Mouse (Mus musculus) lung, embryonic 15.5 days (tissue): ENCODE data around the gene Nts. TPM values are rescaled to one million over a fixed set of nuclear protein-coding genes. Genes with fewer than 3 reads are reported as not detected.

Experiments
- ATAC-seq: fragments of 200-750 bp; cut with Nextera tagmentation; 2 replicates; pipeline ENCODE4 v1.8.0; 2017; ENCODE audit warnings: moderate number of reproducible peaks, borderline replicate concordance; ENCODE audit not compliant: low FRiP score, low TSS enrichment; ENCODE audit errors: extremely low read depth
- H3K27ac ChIP-seq: fragments of 300-500 bp; sonication (generic); 2 replicates; pipeline ENCODE4 v1.5.1; 2015; ENCODE audit warnings: moderate library complexity, mild to moderate bottlenecking, inconsistent platforms
- H3K27me3 ChIP-seq: fragments of 300-500 bp; sonication (generic); 2 replicates; pipeline ENCODE4 v1.6.1; 2015; ENCODE audit warnings: inconsistent platforms
- H3K36me3 ChIP-seq: fragments of 300-500 bp; sonication (generic); 2 replicates; pipeline ENCODE4 v1.6.1; 2015; ENCODE audit warnings: inconsistent platforms
- H3K4me1 ChIP-seq: fragments of 300-500 bp; sonication (generic); 2 replicates; pipeline ENCODE4 v1.6.1; 2015; ENCODE audit warnings: inconsistent platforms
- H3K4me2 ChIP-seq: fragments of 300-500 bp; sonication (generic); 2 replicates; pipeline ENCODE4 v1.6.1; 2015; ENCODE audit warnings: inconsistent platforms, mild to moderate bottlenecking, moderate library complexity
- H3K4me3 ChIP-seq: fragments of 300-500 bp; sonication (generic); 2 replicates; pipeline ENCODE4 v1.5.1; 2015; ENCODE audit warnings: mild to moderate bottlenecking, inconsistent platforms
- H3K9ac ChIP-seq: fragments of 300-500 bp; sonication (generic); 2 replicates; pipeline ENCODE4 v1.6.1; 2015; ENCODE audit warnings: inconsistent platforms
- H3K9me3 ChIP-seq: fragments of 300-500 bp; sonication (generic); 2 replicates; pipeline ENCODE4 v1.6.1; 2016; ENCODE audit warnings: inconsistent platforms
- WGBS: fragments of 180-500 bp; shearing (Covaris S2); methylation state at CpG from one replicate; pipeline ENCODE4 v1.1.7; 2015; 5-methylcytosine and 5-hydroxymethylcytosine counted together
- polyA plus RNA-seq: library from polyadenylated mRNA; unstranded; fragments of >200 nt; fragmentation: Nextera tagmentation; extraction: Ambion mirVana; gene quantifications from 2 replicates; pipeline ENCODE4 v1.2.1, GENCODE M21; 2015

The Nts gene
- polyA plus RNA-seq: 1.0 and 1.1 TPM in 2 replicates

- WGBS: 12% methylated on average over 3 of the region's 3 CpGs
- no peak within 1 kb of the TSS for H3K4me2 ChIP-seq
- H3K9ac ChIP-seq: no peak within 1 kb of the TSS
- no peaks in the 10 kb centered on the region for H3K9me3 ChIP-seq
- no peaks in the 10 kb centered on the region for H3K4me1 ChIP-seq
- no peaks in the 10 kb centered on the region for H3K27me3 ChIP-seq
- ATAC-seq: no peak
- no peak within 1 kb of the TSS for H3K4me3 ChIP-seq
- no peaks in the 10 kb centered on the region for H3K36me3 ChIP-seq
- H3K27ac ChIP-seq: no peak within 1 kb of the TSS
These were observed at the start of gene Nts for GRCm38 (mm10) chr10:102490386-102490785. TSS of gene Nts (minus strand) at chr10:102490486.

GRCm38 (mm10) chr10:102527901-102528300 is 37.6 kb upstream of the Nts start:
- no peaks in the 10 kb centered on the region for H3K4me1 ChIP-seq
- H3K4me3 ChIP-seq: no peak overlapping the region
- peak; percentile 46; the same call in 1 of the 2 replicates for ATAC-seq
- peak overlapping the region; percentile 50; the same call in 1 of the 2 replicates for H3K27ac ChIP-seq
- H3K9me3 ChIP-seq: no peaks in the 10 kb centered on the region
- whole genome bisulfite sequencing: 16% methylated on average over 3 of the region's 3 CpGs
- H3K36me3 ChIP-seq: no peaks in the 10 kb centered on the region
- H3K4me2 ChIP-seq: no peak overlapping the region
- H3K27me3 ChIP-seq: no peaks in the 10 kb centered on the region
- H3K9ac ChIP-seq: no peak overlapping the region

- peak overlapping the region; percentile 6; the same call in 1 of the 2 replicates for H3K4me2 ChIP-seq
- 0% methylated on average over 1 of the region's 1 CpGs for WGBS
- H3K9ac ChIP-seq: no peak overlapping the region
- H3K36me3 ChIP-seq: no peaks in the 10 kb centered on the region
- no peak overlapping the region for H3K27ac ChIP-seq
- ATAC-seq: no peak
- H3K4me1 ChIP-seq: no peaks in the 10 kb centered on the region
- H3K27me3 ChIP-seq: no peaks in the 10 kb centered on the region
- H3K4me3 ChIP-seq: 0 out of 2 replicates have a peak overlapping the region, but pooled peaks have one; percentile 6
- H3K9me3 ChIP-seq: no peaks in the 10 kb centered on the region
These were observed 23.9 kb upstream of the Nts start for GRCm38 (mm10) chr10:102514159-102514558.

GRCm38 (mm10) chr10:102511807-102512461 is 21.6 kb upstream of the Nts start, which contains the start of gene Rassf9:
TSS of gene Rassf9 (plus strand) at chr10:102512222.
- H3K4me2 ChIP-seq: peak within 1 kb of the TSS; percentile 38
- H3K36me3 ChIP-seq: no peaks in the 10 kb centered on the region
- peak within 1 kb of the TSS; percentile 44 for H3K9ac ChIP-seq
- H3K4me1 ChIP-seq: no peaks in the 10 kb centered on the region
- H3K4me3 ChIP-seq: peak within 1 kb of the TSS; percentile 32
- WGBS: 5% methylated on average over 5 of the region's 5 CpGs
- no peaks in the 10 kb centered on the region for H3K27me3 ChIP-seq
- H3K9me3 ChIP-seq: no peaks in the 10 kb centered on the region
- peak within 1 kb of the TSS; percentile 84 for H3K27ac ChIP-seq
- ATAC-seq: peak; percentile 91

GRCm38 (mm10) chr10:102511461-102511806 is 21.1 kb upstream of the Nts start:
- Histone ChIP-seq H3K4me2 (peak overlapping the region; percentile 38), H3K36me3 (no peaks in the 10 kb centered on the region), H3K4me1 (no peaks in the 10 kb centered on the region), H3K27me3 (no peaks in the 10 kb centered on the region), H3K4me3 (no peak overlapping the region; the same call in 1 of the 2 replicates), H3K9me3 (no peaks in the 10 kb centered on the region), H3K9ac (no peak overlapping the region), H3K27ac (peak overlapping the region; percentile 84)
- WGBS: 44% methylated on average over 3 of the region's 3 CpGs
- ATAC-seq: no peak; the same call in none of the 2 replicates

GRCm38 (mm10) chr10:102507386-102507785 is 17.1 kb upstream of the Nts start:
- H3K36me3 ChIP-seq: no peaks in the 10 kb centered on the region
- ATAC-seq: no peak
- H3K27ac ChIP-seq: no peak overlapping the region

GRCm38 (mm10) chr10:102498754-102499153 is 8.5 kb upstream of the Nts start:
- no peak for ATAC-seq
- WGBS: 16% methylated on average over 4 of the region's 4 CpGs
- Histone ChIP-seq H3K9ac (no peak overlapping the region), H3K4me3 (no peak overlapping the region), H3K27me3 (no peaks in the 10 kb centered on the region), H3K27ac (no peak overlapping the region), H3K36me3 (no peaks in the 10 kb centered on the region), H3K9me3 (no peaks in the 10 kb centered on the region), H3K4me2 (no peak overlapping the region), H3K4me1 (no peaks in the 10 kb centered on the region)

More at GRCm38 (mm10) chr10:102507386-102507785, 17.1 kb upstream of the Nts start:
- Histone ChIP-seq H3K27me3 (no peaks in the 10 kb centered on the region), H3K9ac (no peak overlapping the region), H3K4me3 (no peak overlapping the region), H3K4me2 (no peak overlapping the region), H3K4me1 (no peaks in the 10 kb centered on the region), H3K9me3 (no peaks in the 10 kb centered on the region)
- 57% methylated on average over 4 of the region's 4 CpGs for WGBS

- no peaks in the 10 kb centered on the region for H3K36me3 ChIP-seq
- no peak overlapping the region for H3K4me3 ChIP-seq
- ATAC-seq: no peak
- 11% methylated on average over 3 of the region's 3 CpGs for WGBS
- no peaks in the 10 kb centered on the region for H3K27me3 ChIP-seq
- no peaks in the 10 kb centered on the region for H3K9me3 ChIP-seq
- H3K9ac ChIP-seq: no peak overlapping the region
- H3K27ac ChIP-seq: no peak overlapping the region
- H3K4me2 ChIP-seq: no peak overlapping the region
- H3K4me1 ChIP-seq: no peaks in the 10 kb centered on the region
These were observed 1.5 kb upstream of the Nts start for GRCm38 (mm10) chr10:102491792-102492191.

- Histone ChIP-seq H3K9ac (no peak overlapping the region), H3K27ac (no peak overlapping the region), H3K4me3 (no peak overlapping the region), H3K36me3 (no peaks in the 10 kb centered on the region), H3K9me3 (no peaks in the 10 kb centered on the region), H3K4me2 (no peak overlapping the region), H3K4me1 (no peaks in the 10 kb centered on the region), H3K27me3 (no peaks in the 10 kb centered on the region)
- 82% methylated on average over 2 of the region's 2 CpGs for whole genome bisulfite sequencing
- no peak for ATAC-seq
These were observed 20.9 kb downstream of the Nts start for GRCm38 (mm10) chr10:102469412-102469811.

- Histone ChIP-seq H3K9ac (no peak overlapping the region), H3K4me3 (no peak overlapping the region), H3K27ac (no peak overlapping the region), H3K27me3 (no peaks in the 10 kb centered on the region), H3K4me2 (no peak overlapping the region), H3K9me3 (no peaks in the 10 kb centered on the region), H3K4me1 (no peaks in the 10 kb centered on the region), H3K36me3 (no peaks in the 10 kb centered on the region)
- WGBS: 6% methylated on average over 7 of the region's 7 CpGs
- ATAC-seq: no peak
These were observed 38.5 kb downstream of the Nts start for GRCm38 (mm10) chr10:102451756-102452155.

GRCm38 (mm10) chr10:102449449-102449848 is 40.8 kb downstream of the Nts start:
- H3K9me3 ChIP-seq: no peaks in the 10 kb centered on the region
- no peak for ATAC-seq
- H3K4me1 ChIP-seq: no peaks in the 10 kb centered on the region
- WGBS: 3% methylated on average over 7 of the region's 7 CpGs
- no peaks in the 10 kb centered on the region for H3K36me3 ChIP-seq
- H3K4me3 ChIP-seq: no peak overlapping the region
- H3K27ac ChIP-seq: no peak overlapping the region
- H3K27me3 ChIP-seq: no peaks in the 10 kb centered on the region
- H3K4me2 ChIP-seq: no peak overlapping the region
- no peak overlapping the region for H3K9ac ChIP-seq

GRCm38 (mm10) chr10:102444912-102445556 is 45.3 kb downstream of the Nts start:
- 38% methylated on average over 2 of the region's 2 CpGs for WGBS
- no peaks in the 10 kb centered on the region for H3K9me3 ChIP-seq
- no peaks in the 10 kb centered on the region for H3K4me1 ChIP-seq
- H3K27me3 ChIP-seq: no peaks in the 10 kb centered on the region
- no peak overlapping the region for H3K9ac ChIP-seq
- H3K36me3 ChIP-seq: no peaks in the 10 kb centered on the region
- ATAC-seq: no peak
- H3K4me3 ChIP-seq: no peak overlapping the region
- H3K4me2 ChIP-seq: no peak overlapping the region
- no peak overlapping the region for H3K27ac ChIP-seq
